Mouse (Mus musculus) liver, postnatal 0 days (tissue): ENCODE data around the gene Ppip5k2.

Experiments used
- CTCF ChIP-seq: sonication (generic); IDR thresholded peaks from 2 replicates; pipeline ENCODE4 v1.5.1; 2016; ENCODE audit warnings: antibody characterized with exemption, low read depth
- EP300 ChIP-seq: IDR thresholded peaks from 2 replicates; pipeline ENCODE4 v1.6.1; 2016; ENCODE audit warnings: antibody characterized with exemption, low read depth, mild to moderate bottlenecking

DNA sequence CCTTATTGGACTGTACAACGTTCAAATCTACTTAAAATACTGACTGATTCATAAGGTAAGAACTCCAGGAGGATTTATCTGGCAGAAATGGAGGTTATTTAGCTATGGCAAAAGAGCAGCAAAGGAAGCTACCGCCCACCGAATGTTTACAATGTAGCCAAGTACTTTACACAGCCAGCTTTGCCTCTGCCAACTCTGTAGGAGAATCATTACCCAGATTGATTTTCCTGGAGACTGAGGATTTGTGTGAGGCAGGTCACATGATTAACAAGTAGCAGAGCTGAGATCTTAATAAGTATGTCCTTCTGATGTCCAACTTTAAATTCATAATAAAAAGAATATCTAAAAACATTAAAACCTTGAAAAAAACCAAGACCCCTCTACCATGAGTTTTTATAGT, 59.7 kb downstream of the Ppip5k2 start:
- TF ChIP-seq CTCF (no peak), EP300 (no peak)
